Mouse (Mus musculus): Measurements from ENCODE around the gene Atp2a3.

DNA sequence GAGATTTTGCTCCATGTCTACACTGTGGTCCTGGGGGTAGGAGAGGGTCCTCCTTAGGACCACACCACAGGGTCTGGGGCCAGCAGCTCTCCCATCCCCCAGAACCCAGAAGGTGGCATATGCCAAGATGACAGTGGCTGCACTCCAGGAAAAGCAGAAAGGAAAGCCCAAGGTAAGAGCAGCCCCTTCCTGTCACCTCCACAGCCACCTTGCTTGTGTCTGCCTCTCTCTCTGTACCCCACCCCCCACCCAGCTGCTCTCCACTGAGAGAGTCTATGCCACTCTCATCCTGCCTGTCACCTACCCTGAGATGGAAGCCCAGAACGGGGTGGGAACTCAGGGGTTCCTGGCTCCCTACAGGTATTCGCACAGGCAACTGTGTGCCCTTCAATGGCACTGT lies 47.9 kb downstream of the Atp2a3 start:
- TF ChIP-seq CTCF (IDR thresholded peaks at IDR 0.05): no peak
- no peak for TF ChIP-seq EP300 (IDR thresholded peaks at IDR 0.05)
